Mouse (Mus musculus): Measurements from ENCODE around the gene Rad23a. TPM values are rescaled to one million over a fixed set of nuclear protein-coding genes. Genes with fewer than 3 reads are reported as not detected.
A peak's percentile ranks its signal among the peaks of the same experiment; 100 is the strongest.
"Not testable (repeated sequence)": the region's sequence is repeated elsewhere in the genome, so short reads cannot be mapped to it uniquely, and the experiment has no call there.

The Rad23a gene
- polyA plus RNA-seq, 1 experiment from 2014 or later: 269 TPM

- peaks cover 89% of the 10 kb centered on the region for H3K4me1 ChIP-seq (replicated peaks)
- peaks cover 81% of the 10 kb centered on the region for H3K36me3 ChIP-seq
- H3K27ac ChIP-seq: peak overlapping the region; percentile 98
Observed at GRCm38 (mm10) chr8:84838513-84838912, 2.0 kb downstream of the Rad23a start.

GRCm38 (mm10) chr8:84837912-84838470 lies 2.5 kb downstream of the Rad23a start:
- peak overlapping the region; percentile 96 for H3K9ac ChIP-seq
- peak overlapping the region; percentile 98 for H3K27ac ChIP-seq
- no peaks in the 10 kb centered on the region for H3K27me3 ChIP-seq
- no peak for DNase-seq
- peak overlapping the region; percentile 77 for H3K4me2 ChIP-seq
- H3K36me3 ChIP-seq: peaks cover 79% of the 10 kb centered on the region
- H3K9me3 ChIP-seq (replicated peaks): no peaks in the 10 kb centered on the region
- H3K4me3 ChIP-seq (replicated peaks): peak overlapping the region; percentile 89
- peaks cover 89% of the 10 kb centered on the region for H3K4me1 ChIP-seq (replicated peaks)
- WGBS (ENCODE audit: insufficient replicate concordance): 73% methylated on average over 15 of the region's 15 CpGs
- ATAC-seq (ENCODE audit: low read depth): no peak

More at GRCm38 (mm10) chr8:84838513-84838912, 2.0 kb downstream of the Rad23a start:
- H3K9me3 ChIP-seq (replicated peaks): no peaks in the 10 kb centered on the region
- peak; percentile 85 for ATAC-seq (ENCODE audit: low read depth)
- peak overlapping the region; percentile 96 for H3K9ac ChIP-seq
- peak overlapping the region; percentile 89 for H3K4me3 ChIP-seq (replicated peaks)
- DNase-seq: peak; percentile 93
- WGBS (ENCODE audit: insufficient replicate concordance): 23% methylated on average over 5 of the region's 5 CpGs
- H3K27me3 ChIP-seq: no peaks in the 10 kb centered on the region
- H3K4me2 ChIP-seq: peak overlapping the region; percentile 77

DNA sequence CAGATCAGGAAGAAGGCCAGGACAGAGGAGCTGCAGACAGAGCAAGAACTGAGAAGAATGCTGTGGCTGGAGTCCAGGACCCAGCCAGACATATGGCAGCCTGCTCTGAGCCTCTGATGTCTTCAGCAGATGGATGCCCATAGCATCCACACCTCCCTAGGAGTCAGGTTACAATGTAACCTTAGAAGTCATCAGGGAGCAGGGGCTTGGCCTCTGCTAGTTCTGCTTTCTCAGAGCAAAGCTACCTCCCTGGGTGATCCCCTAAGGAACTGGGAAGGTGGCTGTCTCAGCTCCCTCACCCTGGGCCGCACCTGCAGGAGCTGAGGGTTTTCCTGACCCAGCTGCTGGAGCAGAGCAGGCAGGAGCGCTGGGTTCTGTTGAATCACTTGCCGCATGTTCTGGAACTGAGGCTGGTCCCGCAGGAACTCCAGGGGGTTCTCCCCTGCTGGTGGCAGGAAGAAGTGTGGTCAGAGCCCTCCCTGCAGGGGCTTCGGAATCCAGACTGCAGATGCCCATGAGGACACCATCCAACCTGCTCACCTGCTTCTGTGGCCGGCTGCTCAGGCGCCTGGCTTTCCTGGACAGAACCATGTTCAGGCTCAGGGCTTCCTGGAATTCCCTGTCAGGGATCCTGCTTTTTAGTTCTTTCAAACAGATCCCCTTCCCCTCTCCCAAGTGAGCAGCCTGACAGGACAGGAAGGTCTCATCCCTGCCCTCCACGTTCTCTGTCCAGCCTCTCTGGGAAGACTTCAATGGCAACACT lies 3.1 kb downstream of the Rad23a start:
- ATAC-seq (ENCODE audit: low read depth) (no peak), DNase-seq (no peak)
- Histone ChIP-seq H3K4me1 (replicated peaks) (peaks cover 89% of the 10 kb centered on the region), H3K4me2 (peak overlapping the region; percentile 77), H3K9ac (peak overlapping the region; percentile 96), H3K4me3 (replicated peaks) (peak overlapping the region; percentile 89), H3K27me3 (no peaks in the 10 kb centered on the region), H3K27ac (peak overlapping the region; percentile 98), H3K36me3 (peaks cover 72% of the 10 kb centered on the region), H3K9me3 (replicated peaks) (no peaks in the 10 kb centered on the region)
- 74% methylated on average over 8 of the region's 8 CpGs for WGBS (ENCODE audit: insufficient replicate concordance)

DNA sequence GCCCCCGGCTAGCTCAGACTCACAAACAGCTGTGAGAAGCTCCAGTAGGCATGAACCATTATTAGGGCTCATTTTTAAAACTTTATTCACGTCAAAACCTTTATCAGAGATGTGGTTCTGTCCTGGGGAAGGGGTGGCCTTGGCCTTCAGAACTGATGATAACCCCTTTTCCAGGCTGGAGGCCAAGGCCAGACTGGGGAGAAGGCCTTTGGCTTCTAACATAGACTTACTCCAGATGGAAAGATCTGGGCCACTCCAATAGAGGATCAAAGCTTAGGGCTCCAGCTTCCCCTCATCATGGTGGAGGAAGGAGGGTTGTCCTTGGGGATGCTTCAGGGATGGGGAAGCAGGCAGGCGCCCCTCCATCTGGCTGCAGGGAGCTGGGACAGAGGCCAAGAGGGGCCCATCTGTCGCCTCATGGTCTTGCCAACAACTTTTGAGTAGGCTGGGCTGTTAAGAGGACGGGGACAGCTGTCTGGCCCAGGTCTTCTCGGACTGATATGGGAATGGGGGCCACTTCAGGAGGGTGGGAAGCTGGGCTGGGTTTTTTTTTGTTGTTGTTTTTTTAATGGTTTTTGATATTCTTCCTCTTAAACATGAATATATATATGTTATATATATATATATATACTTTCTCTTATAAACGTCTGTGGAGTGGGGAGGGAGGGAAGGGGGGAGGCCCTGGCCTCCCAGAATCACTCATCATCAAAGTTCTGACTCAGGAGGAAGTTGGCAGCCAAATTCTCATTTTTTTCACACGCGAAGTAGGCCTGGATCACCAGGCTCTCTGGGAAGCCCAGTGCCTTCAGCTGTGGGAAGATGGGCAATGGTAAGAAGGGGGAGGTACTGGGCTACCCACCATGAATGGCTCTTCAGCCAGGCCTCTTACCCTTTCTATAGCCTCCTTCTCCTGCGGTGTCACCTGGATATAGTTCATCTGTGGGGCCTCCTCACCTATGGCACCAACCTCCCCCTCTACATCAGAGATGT lies 5.3 kb downstream of the Rad23a start:
- peaks cover 59% of the 10 kb centered on the region for H3K36me3 ChIP-seq
- ATAC-seq (ENCODE audit: low read depth): no peak
- H3K4me3 ChIP-seq (replicated peaks): peak overlapping the region; percentile 97
- no peaks in the 10 kb centered on the region for H3K9me3 ChIP-seq (replicated peaks)
- H3K4me2 ChIP-seq: peak overlapping the region; percentile 77
- H3K27ac ChIP-seq: peak overlapping the region; percentile 98
- no peaks in the 10 kb centered on the region for H3K27me3 ChIP-seq
- H3K9ac ChIP-seq: peak overlapping the region; percentile 96
- peaks cover 83% of the 10 kb centered on the region for H3K4me1 ChIP-seq (replicated peaks)
- no peak for DNase-seq
- 72% methylated on average over 10 of the region's 10 CpGs for WGBS (ENCODE audit: insufficient replicate concordance)

DNA sequence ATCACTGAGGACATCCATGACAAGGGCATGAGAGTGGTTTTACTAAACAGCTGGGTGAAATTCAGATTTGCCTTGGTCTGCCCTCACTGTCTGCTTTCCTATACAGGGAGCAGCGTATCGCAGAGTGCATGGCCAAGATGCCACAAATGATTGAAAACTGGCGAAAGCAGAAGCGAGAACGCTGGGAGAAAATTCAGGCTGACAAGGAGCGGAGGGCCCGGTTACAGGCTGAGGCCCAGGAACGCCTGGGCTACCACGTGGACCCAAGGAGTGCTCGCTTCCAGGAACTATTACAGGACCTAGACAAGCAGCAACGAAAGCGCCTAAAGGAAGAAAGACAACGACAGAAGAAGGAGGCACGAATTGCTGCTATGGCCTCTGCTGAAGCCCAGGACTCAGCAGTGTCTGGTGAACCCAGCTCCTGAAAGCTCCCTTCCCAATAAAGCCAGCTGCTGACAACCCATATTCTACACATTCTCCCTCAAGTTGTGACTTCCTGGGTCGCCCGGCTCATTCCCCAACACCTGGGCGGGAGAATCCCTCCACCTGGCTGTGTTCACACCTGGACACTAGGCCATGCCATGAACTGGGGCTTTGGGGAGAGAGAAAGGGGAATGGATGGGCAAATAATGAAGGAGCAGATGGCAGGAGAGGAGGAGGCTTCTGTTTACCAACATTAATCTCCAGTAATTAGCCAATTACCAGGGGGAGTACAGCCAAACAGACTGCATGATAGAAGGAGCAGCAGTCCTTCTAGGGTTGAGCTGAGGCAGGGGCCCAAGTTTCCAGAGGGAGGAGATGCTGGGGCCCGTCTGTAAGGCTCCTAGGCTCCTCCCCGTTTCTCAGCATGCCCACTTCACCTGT lies 6.2 kb downstream of the Rad23a start:
- Histone ChIP-seq H3K36me3 (peaks cover 62% of the 10 kb centered on the region), H3K9me3 (replicated peaks) (no peaks in the 10 kb centered on the region), H3K27me3 (no peaks in the 10 kb centered on the region), H3K9ac (peak overlapping the region; percentile 96), H3K27ac (peak overlapping the region; percentile 98), H3K4me2 (peak overlapping the region; percentile 77), H3K4me1 (replicated peaks) (peaks cover 82% of the 10 kb centered on the region), H3K4me3 (replicated peaks) (peak overlapping the region; percentile 97)
- no peak for ATAC-seq (ENCODE audit: low read depth)
- DNase-seq: no peak
- WGBS (ENCODE audit: insufficient replicate concordance): 82% methylated on average over 19 of the region's 19 CpGs

- H3K4me2 ChIP-seq: peak overlapping the region; percentile 77
- ATAC-seq (ENCODE audit: low read depth): no peak
- peak overlapping the region; percentile 97 for H3K4me3 ChIP-seq (replicated peaks)
- H3K9me3 ChIP-seq (replicated peaks): no peaks in the 10 kb centered on the region
- WGBS (ENCODE audit: insufficient replicate concordance): 38% methylated on average over 10 of the region's 10 CpGs
- no peaks in the 10 kb centered on the region for H3K27me3 ChIP-seq
- H3K9ac ChIP-seq: peak overlapping the region; percentile 96
- peaks cover 55% of the 10 kb centered on the region for H3K36me3 ChIP-seq
- DNase-seq: no peak
- H3K27ac ChIP-seq: peak overlapping the region; percentile 98
- H3K4me1 ChIP-seq (replicated peaks): peaks cover 76% of the 10 kb centered on the region
Observed at GRCm38 (mm10) chr8:84832759-84833742, 7.4 kb downstream of the Rad23a start.

- Histone ChIP-seq H3K4me3 (replicated peaks) (peak overlapping the region; percentile 97), H3K27me3 (no peaks in the 10 kb centered on the region), H3K36me3 (peaks cover 46% of the 10 kb centered on the region), H3K9me3 (replicated peaks) (no peaks in the 10 kb centered on the region), H3K9ac (peak overlapping the region; percentile 96), H3K27ac (peak overlapping the region; percentile 98), H3K4me2 (peak overlapping the region; percentile 77), H3K4me1 (replicated peaks) (peaks cover 72% of the 10 kb centered on the region)
- DNase-seq: peak; percentile 83
- under 1% methylated on average over 59 of the region's 59 CpGs for WGBS (ENCODE audit: insufficient replicate concordance)
- ATAC-seq (ENCODE audit: low read depth): peak; percentile 81
Observed at GRCm38 (mm10) chr8:84832034-84832717, 8.3 kb downstream of the Rad23a start.

DNA sequence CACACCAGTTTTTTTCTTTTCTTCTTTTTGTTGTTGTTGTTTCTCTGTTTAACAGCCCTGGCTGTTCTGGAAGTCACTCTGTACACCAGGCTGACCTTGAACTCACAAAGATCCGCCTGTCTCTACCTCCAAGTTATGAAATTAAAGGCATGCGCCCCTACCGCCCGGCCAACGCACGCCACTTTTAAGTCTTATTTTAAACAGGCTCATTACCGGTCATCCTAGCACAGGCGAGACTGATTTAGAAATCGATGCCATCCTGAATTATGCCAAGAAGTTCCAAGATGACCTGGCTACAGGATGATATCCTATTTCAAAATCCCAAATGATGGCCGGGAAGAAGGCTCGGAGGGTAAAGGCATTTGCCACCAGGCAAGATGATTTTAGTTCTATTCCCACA lies 9.0 kb downstream of the Rad23a start, which contains the start of gene Gadd45gip1:
Gene Gadd45gip1 (plus strand): TSS at position 33 of the 400 bp plus-strand sequence.
- Histone ChIP-seq H3K4me2 (peak within 1 kb of the TSS; percentile 77), H3K9me3 (replicated peaks) (no peaks in the 10 kb centered on the region), H3K4me3 (replicated peaks) (peak within 1 kb of the TSS; percentile 97), H3K9ac (peak within 1 kb of the TSS; percentile 96), H3K4me1 (replicated peaks) (peaks cover 72% of the 10 kb centered on the region), H3K27me3 (no peaks in the 10 kb centered on the region), H3K27ac (peak within 1 kb of the TSS; percentile 98), H3K36me3 (peaks cover 39% of the 10 kb centered on the region)
- WGBS (ENCODE audit: insufficient replicate concordance): 26% methylated on average over 11 of the region's 11 CpGs
- peak; percentile 77 for DNase-seq
- no peak; the same call in 1 of the 2 replicates for ATAC-seq (ENCODE audit: low read depth)

DNA sequence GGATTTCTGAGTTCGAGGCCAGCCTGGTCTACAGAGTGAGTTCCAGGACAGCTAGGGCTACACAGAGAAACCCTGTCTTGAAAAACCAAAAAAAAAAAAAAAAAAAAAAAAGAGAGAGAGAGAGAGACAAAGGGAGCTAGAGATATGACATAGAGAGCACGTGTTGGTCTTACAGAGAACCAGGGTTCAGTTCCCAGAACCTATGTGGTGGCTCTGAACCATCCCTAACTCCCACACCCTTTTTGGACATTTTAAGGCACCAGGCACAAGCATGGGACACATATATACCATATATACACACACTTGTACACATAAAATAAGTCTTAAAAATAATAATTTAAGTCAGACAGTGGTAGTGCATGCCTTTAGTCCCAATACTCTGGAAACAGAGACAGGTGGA lies 13.9 kb downstream of the Rad23a start:
- Histone ChIP-seq H3K27ac (peak overlapping the region; percentile 74), H3K9ac (peak overlapping the region; percentile 52; the same call in 1 of the 2 replicates), H3K4me1 (replicated peaks) (peaks cover 69% of the 10 kb centered on the region)
- H3K4me3 ChIP-seq (replicated peaks); H3K27me3 ChIP-seq; H3K36me3 ChIP-seq; H3K9me3 ChIP-seq (replicated peaks); DNase-seq; H3K4me2 ChIP-seq: not testable (repeated sequence)
- ATAC-seq (ENCODE audit: low read depth): 0 out of 2 replicates have a peak, but pooled peaks have one; percentile 30
- 44% methylated on average over 2 of the region's 2 CpGs for WGBS (ENCODE audit: insufficient replicate concordance)
